Mouse (Mus musculus) CH12.LX (cell line): ENCODE data around the gene Vsig10.

Experiments
- CTCF ChIP-seq, 2 experiments: IDR thresholded peaks in 1 of 2; conservative IDR thresholded peaks in 1 of 2; 2 replicates each; pipeline ENCODE4 v1.5.1; 2011 to 2012; ENCODE audit warnings: low read depth in 2 of 2, low read length in 2 of 2, improper control_type of control experiment in 1 of 2, inconsistent platforms in 1 of 2, mild to moderate bottlenecking in 1 of 2, moderate library complexity in 1 of 2
- E2F4 ChIP-seq: IDR thresholded peaks from 2 replicates; pipeline ENCODE4 v1.6.1; 2011; ENCODE audit warnings: low read depth, low read length, improper control_type of control experiment; ENCODE audit not compliant: insufficient replicate concordance
- EP300 ChIP-seq: IDR thresholded peaks from 2 replicates; pipeline ENCODE4 v1.6.1; 2011; ENCODE audit warnings: low read length, improper control_type of control experiment
- GABPA ChIP-seq: IDR thresholded peaks from 2 replicates; pipeline ENCODE4 v1.6.1; 2012; ENCODE audit warnings: low read depth, low read length, improper control_type of control experiment, inconsistent platforms; ENCODE audit not compliant: insufficient replicate concordance
- KAT2A ChIP-seq: IDR thresholded peaks from 2 replicates; pipeline ENCODE4 v1.6.1; 2012; ENCODE audit warnings: low read length, improper control_type of control experiment, inconsistent platforms; ENCODE audit not compliant: insufficient replicate concordance
- MAFK ChIP-seq: IDR thresholded peaks from 2 replicates; pipeline ENCODE4 v1.6.1; 2011; ENCODE audit warnings: low read length, improper control_type of control experiment; ENCODE audit not compliant: insufficient replicate concordance
- MAX ChIP-seq: IDR thresholded peaks from 2 replicates; pipeline ENCODE4 v1.6.1; 2011; ENCODE audit warnings: low read length, improper control_type of control experiment
- MAZ ChIP-seq: IDR thresholded peaks from 2 replicates; pipeline ENCODE4 v1.6.1; 2012; ENCODE audit warnings: low read depth, mild to moderate bottlenecking, inconsistent platforms, low read length, improper control_type of control experiment, moderate library complexity
- NELFE ChIP-seq: IDR thresholded peaks from 2 replicates; pipeline ENCODE4 v1.6.1; 2011; ENCODE audit warnings: low read depth, low read length, improper control_type of control experiment
- NRF1 ChIP-seq: IDR thresholded peaks from 2 replicates; pipeline ENCODE4 v1.6.1; 2014; ENCODE audit warnings: low read depth, mild to moderate bottlenecking, inconsistent platforms, low read length, improper control_type of control experiment, moderate library complexity
- POLR2A ChIP-seq: IDR thresholded peaks from 2 replicates; pipeline ENCODE4 v1.6.1; 2011; ENCODE audit warnings: low read depth, mild to moderate bottlenecking, improper control_type of control experiment, low read length
- TCF12 ChIP-seq: IDR thresholded peaks from 2 replicates; pipeline ENCODE4 v1.6.1; 2014; ENCODE audit warnings: low read depth, mild to moderate bottlenecking, inconsistent platforms, low read length, improper control_type of control experiment
- ZC3H11A ChIP-seq: IDR thresholded peaks from 2 replicates; pipeline ENCODE4 v1.6.1; 2012; ENCODE audit warnings: low read depth, mild to moderate bottlenecking, inconsistent platforms, low read length, improper control_type of control experiment
- ZKSCAN1 ChIP-seq: IDR thresholded peaks from 2 replicates; pipeline ENCODE4 v1.6.1; 2012; ENCODE audit warnings: low read depth, inconsistent platforms, low read length, improper control_type of control experiment, borderline replicate concordance

- TF ChIP-seq CTCF (conservative IDR thresholded peaks at IDR 0.05 in 1 of 2, IDR thresholded peaks at IDR 0.05 in 1 of 2; ENCODE audit: low read depth in 2 of 2, low read length in 2 of 2), result no peak
- no peak for TF ChIP-seq ZC3H11A
- TF ChIP-seq E2F4, result no peak
- no peak for TF ChIP-seq POLR2A
- no peak for TF ChIP-seq MAFK
- no peak for TF ChIP-seq NELFE
- TF ChIP-seq EP300, result no peak
- no peak for TF ChIP-seq GABPA
- TF ChIP-seq ZKSCAN1, result no peak
- no peak for TF ChIP-seq TCF12
- no peak for TF ChIP-seq KAT2A
- TF ChIP-seq NRF1, result no peak
- no peak for TF ChIP-seq MAZ
- no peak for TF ChIP-seq MAX
Observed at GRCm38 (mm10) chr5:117390895-117391294, 72.0 kb downstream of the Vsig10 start.
